24 mouse cellular contexts compared by ENCODE assay signal in genomic region chr5:137474351-137474750, GRCm38 (mm10). TPM values are rescaled to one million over a fixed set of nuclear protein-coding genes. Genes with fewer than 3 reads are reported as not detected.
"Had no signal": no experiment of that assay in that cellular context is flagged by ENCODE, and none has a peak within 500 bp of the region (broad histone marks: within the 10 kb centered on the region; RNA-seq: fewer than 3 reads in every experiment).

No protein-coding gene starts in this region.

- ATAC-seq: lung, postnatal 0 days had no signal

- H3K4me3 ChIP-seq: liver, embryonic 13.5 days had no signal

- H3K9me3 ChIP-seq: liver, embryonic 13.5 days had no signal

- H3K4me2 ChIP-seq: liver, embryonic 13.5 days; lung, embryonic 14.5 days had no signal

- DNase-seq: kidney, adult 9 months; kidney, postnatal 14 days; kidney, postnatal 4 days; layer of hippocampus, adult 9-11 months; liver, embryonic 13.5 days; lung, embryonic 14.5 days; midbrain, embryonic 14.5 days; thymus, adult 18-20 months; thymus, postnatal 36 days had no signal

- H3K36me3 ChIP-seq: liver, embryonic 13.5 days had no signal

- H3K9ac ChIP-seq: liver, embryonic 13.5 days; lung, embryonic 14.5 days had no signal

- H3K27ac ChIP-seq: liver, embryonic 13.5 days; macrophage had no signal

RNA-seq across cellular contexts. Expression of gene Zan, which starts 2.5 kb away (rescaled TPM):
- polyA plus RNA-seq: limb, embryonic 11.5 days; macrophage had no signal

RNA-seq across cellular contexts. Expression of gene Epo, which starts 58.7 kb away (rescaled TPM):
- total RNA-seq: layer of hippocampus, adult 18-20 months; layer of hippocampus, postnatal 25 days; left cerebral cortex, adult 18-20 months; left cerebral cortex, postnatal 25 days; liver, adult 2 months; megakaryocyte, adult 5-6 weeks; midbrain, postnatal 0 days had no signal
- polyA plus RNA-seq: liver, adult 2 months; lung, postnatal 0 days; macrophage; midbrain, embryonic 14.5 days; midbrain, postnatal 0 days; neural tube, embryonic 14.5 days; small intestine, adult 2 months; spleen, adult 2 months; stomach, embryonic 16.5 days; testis, adult 2 months had no signal
